In the genomic region with DNA sequence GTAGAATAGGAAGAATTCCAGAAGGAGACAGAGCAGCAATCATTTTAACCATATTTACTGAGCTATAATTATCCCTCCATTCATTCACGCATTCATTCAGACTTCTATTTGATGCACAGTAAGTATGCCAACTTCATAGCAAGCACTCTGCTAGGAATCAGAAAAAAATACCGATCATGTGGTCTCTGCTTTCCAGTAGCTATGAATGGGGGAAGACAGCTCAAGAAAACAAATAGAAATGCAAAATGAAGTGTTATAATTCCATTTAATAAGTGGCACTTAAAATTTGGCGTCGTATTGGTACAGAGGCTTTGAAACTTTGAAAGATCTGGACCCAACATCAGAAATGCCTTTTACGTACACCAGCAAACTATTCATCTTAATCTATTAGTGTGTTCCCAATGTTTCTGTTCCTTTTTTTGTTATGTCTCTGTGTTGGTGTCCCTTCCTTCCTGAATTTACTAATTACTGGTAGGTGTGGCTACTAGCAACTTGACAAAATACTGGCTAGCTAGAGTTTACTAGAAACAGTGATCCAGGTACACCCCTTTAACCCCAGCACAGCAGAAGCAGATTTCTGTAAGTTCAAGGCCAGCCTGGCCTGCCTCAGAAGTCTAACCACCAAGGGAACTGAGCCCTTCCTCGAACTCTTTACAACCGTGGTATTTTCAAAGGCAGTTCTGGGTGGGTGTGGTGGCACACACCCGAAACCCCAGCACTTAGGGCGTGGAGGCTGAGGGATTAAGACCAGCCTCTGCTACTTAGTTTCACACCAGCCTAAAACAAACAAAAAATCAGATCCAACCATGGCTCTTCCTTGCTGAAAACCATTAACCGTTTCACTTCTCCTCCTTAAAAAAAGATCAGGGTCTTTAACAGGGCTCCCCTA, we compare ENCODE assay signal across 9 mouse cellular contexts. TPM values are rescaled to one million over a fixed set of nuclear protein-coding genes. Genes with fewer than 3 reads are reported as not detected.
DNase-seq lines count a peak whose midpoint lies in the region; ATAC-seq and TF ChIP-seq lines count a peak whose summit lies in the region.
"Had no signal": no experiment of that assay in that cellular context is flagged by ENCODE, and none has a peak within 500 bp of the region (broad histone marks: within the 10 kb centered on the region; RNA-seq: fewer than 3 reads in every experiment).

No protein-coding gene starts in this region.

- H3K4me3 ChIP-seq in gastrocnemius, adult 2 months = peak overlapping the region; percentile 91
- H3K4me3 ChIP-seq in hindbrain, embryonic 11.5 days (ENCODE audit: low read depth, low read length) = peak overlapping the region; percentile 89

- H3K4me2 ChIP-seq in hindbrain, embryonic 11.5 days (replicated peaks; ENCODE audit: low read depth, low read length) = peak overlapping the region; percentile 36

- H3K27ac ChIP-seq in gastrocnemius, adult 2 months = peak overlapping the region; percentile 54; the same call in 1 of the 2 replicates
- H3K27ac ChIP-seq in hindbrain, embryonic 11.5 days (ENCODE audit: low read depth, low read length) = no peak overlapping the region

- no peaks in the 10 kb centered on the region for H3K9me3 ChIP-seq in hindbrain, embryonic 11.5 days (ENCODE audit: control insufficient read depth, low read length)

- no peak for TF ChIP-seq CTCF in gastrocnemius, adult 2 months (IDR thresholded peaks at IDR 0.05)

- peaks cover 14% of the 10 kb centered on the region for H3K27me3 ChIP-seq in hindbrain, embryonic 11.5 days (ENCODE audit: control insufficient read depth, insufficient read depth, low read length)

- intact Hi-C loops in gastrocnemius, adult 2 months (cut with DNase I) = no loop called here
- intact Hi-C loops in left cerebral cortex, postnatal 36 days (cut with DNase I) = no loop called here

- H3K4me1 ChIP-seq in hindbrain, embryonic 11.5 days (replicated peaks; ENCODE audit: control insufficient read depth, insufficient read depth, low read length) = peaks cover 14% of the 10 kb centered on the region

- no peak overlapping the region for H3K9ac ChIP-seq in hindbrain, embryonic 11.5 days (ENCODE audit: low read depth, low read length)

- ATAC-seq in hindbrain, embryonic 11.5 days (ENCODE audit: low FRiP score) = no peak; the same call in 1 of the 2 replicates
- ATAC-seq in megakaryocyte, adult 5-6 weeks (ENCODE audit: poor library complexity, severe bottlenecking) = peak; percentile 40

- WGBS in hindbrain, embryonic 11.5 days = 78% methylated on average over 10 of the region's 10 CpGs

- no peak for DNase-seq in gastrocnemius, adult 2 months
- no peak for DNase-seq in gastrocnemius, postnatal 4 days (ENCODE audit: low spot score in 2 of 2)
- DNase-seq in MEL-GATA-1-ER (ENCODE audit: extremely low read depth, low read depth) (peak; percentile 50), MN1 (ENCODE audit: low spot score) (no peak)
- DNase-seq in hindbrain, embryonic 11.5 days (ENCODE audit: low spot score) = no peak
- no peak for DNase-seq in left cerebral cortex, postnatal 36 days (ENCODE audit: low spot score in 2 of 2)
- no peak for DNase-seq in layer of hippocampus, adult 9-11 months

- no peaks in the 10 kb centered on the region for H3K36me3 ChIP-seq in hindbrain, embryonic 11.5 days (ENCODE audit: control insufficient read depth, insufficient read depth, low read length)

RNA-seq across cellular contexts. Expression of a gene that starts 0.8 kb away (rescaled TPM):
- under 1 TPM; 0.89 to 0.94 TPM for total RNA-seq in gastrocnemius, adult 2 months (2021)
- total RNA-seq in gastrocnemius, postnatal 4 days (2021) = 10 to 100 TPM; 40.5 to 43.4 TPM
- 161 and 202 TPM in 2 replicates for polyA plus RNA-seq in hindbrain, embryonic 11.5 days (2014; fragmentation: Nextera tagmentation; extraction: Ambion mirVana)
- total RNA-seq in megakaryocyte, adult 5-6 weeks (2015) = 136 and 140 TPM in 2 replicates
- total RNA-seq in megakaryocyte, adult 5-6 weeks (2017) = 184 and 201 TPM in 2 replicates
- 10 to 100 TPM in 1 of 2 experiments, 1 to 10 TPM in 1; 8.3 to 10.1 TPM for total RNA-seq in left cerebral cortex, postnatal 36 days (2021)

RNA-seq across cellular contexts. Expression of a gene that starts 17.9 kb away (rescaled TPM):
- under 1 TPM in 1 of 2 experiments, not detected in 1; 0.31 TPM for total RNA-seq in gastrocnemius, adult 2 months (2021)
- total RNA-seq in gastrocnemius, postnatal 4 days (2021) = 1 to 10 TPM in 1 of 2 experiments, under 1 TPM in 1; 0.91 to 1.9 TPM
- 14.4 and 21.0 TPM in 2 replicates for polyA plus RNA-seq in hindbrain, embryonic 11.5 days (2014; fragmentation: Nextera tagmentation; extraction: Ambion mirVana)
- total RNA-seq in megakaryocyte, adult 5-6 weeks (2015) = 0.05 TPM in 1 of 2 replicates, not detected in the other
- 0.11 TPM in 1 of 2 replicates, not detected in the other for total RNA-seq in megakaryocyte, adult 5-6 weeks (2017)
- total RNA-seq in left cerebral cortex, postnatal 36 days (2021) = 10 to 100 TPM; 59.1 to 79.8 TPM

RNA-seq across cellular contexts. Expression of a gene that starts 49.7 kb away (rescaled TPM):
- 1 to 10 TPM; 6.9 to 7.2 TPM for total RNA-seq in gastrocnemius, adult 2 months (2021)
- 10 to 100 TPM; 26.9 to 34.7 TPM for total RNA-seq in gastrocnemius, postnatal 4 days (2021)
- 99.1 and 103 TPM in 2 replicates for polyA plus RNA-seq in hindbrain, embryonic 11.5 days (2014; fragmentation: Nextera tagmentation; extraction: Ambion mirVana)
- total RNA-seq in megakaryocyte, adult 5-6 weeks (2015) = 12.0 and 12.4 TPM in 2 replicates
- total RNA-seq in megakaryocyte, adult 5-6 weeks (2017) = 9.3 and 16.1 TPM in 2 replicates
- 100 to 1,000 TPM; 159 to 164 TPM for total RNA-seq in left cerebral cortex, postnatal 36 days (2021)

RNA-seq across cellular contexts. Expression of a gene that starts 51.0 kb away (rescaled TPM):
- not detected for total RNA-seq in gastrocnemius, adult 2 months (2021)
- not detected for total RNA-seq in gastrocnemius, postnatal 4 days (2021)
- 1.0 and 1.7 TPM in 2 replicates for polyA plus RNA-seq in hindbrain, embryonic 11.5 days (2014; fragmentation: Nextera tagmentation; extraction: Ambion mirVana)
- not detected in 2 replicates for total RNA-seq in megakaryocyte, adult 5-6 weeks (2015)
- not detected in 2 replicates for total RNA-seq in megakaryocyte, adult 5-6 weeks (2017)
- total RNA-seq in left cerebral cortex, postnatal 36 days (2021) = under 1 TPM; 0.48 to 0.81 TPM

RNA-seq across cellular contexts. Expression of a gene that starts 53.1 kb away (rescaled TPM):
- total RNA-seq in gastrocnemius, adult 2 months (2021) = 1 to 10 TPM in 1 of 2 experiments, not detected in 1; 1.0 TPM
- total RNA-seq in gastrocnemius, postnatal 4 days (2021) = 1 to 10 TPM; 2.5 to 2.9 TPM
- not detected in 2 replicates for polyA plus RNA-seq in hindbrain, embryonic 11.5 days (2014; fragmentation: Nextera tagmentation; extraction: Ambion mirVana)
- total RNA-seq in megakaryocyte, adult 5-6 weeks (2015) = not detected in 2 replicates
- not detected in 2 replicates for total RNA-seq in megakaryocyte, adult 5-6 weeks (2017)
- 10 to 100 TPM in 1 of 2 experiments, 1 to 10 TPM in 1; 9.2 to 10.4 TPM for total RNA-seq in left cerebral cortex, postnatal 36 days (2021)
- polyA plus RNA-seq: gonadal fat pad, adult 2 months had no signal

Comparison
In these comparisons a context has a peak if more than half of its experiments do, and no peak if none do; other contexts are left out.
1. RNA of a gene that starts 0.8 kb away (total RNA-seq): 136 to 201 TPM in megakaryocyte, adult 5-6 weeks, 40.5 to 43.4 TPM in gastrocnemius, postnatal 4 days and 8.3 to 10.1 TPM in left cerebral cortex, postnatal 36 days; 0.89 to 0.94 TPM in gastrocnemius, adult 2 months; every median in the first group is over 4 times any median in the second.
2. RNA of a gene that starts 17.9 kb away (total RNA-seq): 59.1 to 79.8 TPM in left cerebral cortex, postnatal 36 days; 0.91 to 1.9 TPM in gastrocnemius, postnatal 4 days, 0.31 TPM in gastrocnemius, adult 2 months and 0.05 to 0.11 TPM in megakaryocyte, adult 5-6 weeks; every median in the first group is over 10 times any median in the second.
3. RNA of a gene that starts 49.7 kb away (total RNA-seq): 159 to 164 TPM in left cerebral cortex, postnatal 36 days; 26.9 to 34.7 TPM in gastrocnemius, postnatal 4 days, 9.3 to 16.1 TPM in megakaryocyte, adult 5-6 weeks and 6.9 to 7.2 TPM in gastrocnemius, adult 2 months; every median in the first group is over 4 times any median in the second.